Mouse (Mus musculus) hindbrain, embryonic 12.5 days (tissue): Measurements from ENCODE around the gene Zbtb37. TPM values are rescaled to one million over a fixed set of nuclear protein-coding genes. Genes with fewer than 3 reads are reported as not detected.

ENCODE experiments used
- ATAC-seq: fragments of 200-750 bp; cut with Nextera tagmentation; 2 replicates; pipeline ENCODE4 v1.8.0; 2017; ENCODE audit warnings: moderate TSS enrichment; ENCODE audit not compliant: low FRiP score
- H3K27ac ChIP-seq: fragments of 300-500 bp; sonication (generic); 2 replicates; pipeline ENCODE4 v1.5.1; 2016; ENCODE audit warnings: mild to moderate bottlenecking
- H3K27me3 ChIP-seq: fragments of 300-500 bp; sonication (generic); 2 replicates; pipeline ENCODE4 v1.6.1; 2016; ENCODE audit warnings: mild to moderate bottlenecking
- H3K36me3 ChIP-seq: fragments of 300-500 bp; sonication (generic); 2 replicates; pipeline ENCODE4 v1.6.1; 2016; ENCODE audit warnings: mild to moderate bottlenecking
- H3K4me1 ChIP-seq: fragments of 300-500 bp; sonication (generic); 2 replicates; pipeline ENCODE4 v1.6.1; 2016
- H3K4me2 ChIP-seq: fragments of 300-500 bp; sonication (generic); replicated peaks from 2 replicates; pipeline ENCODE4 v1.6.1; 2016; ENCODE audit warnings: mild to moderate bottlenecking
- H3K4me3 ChIP-seq: fragments of 300-500 bp; sonication (generic); 2 replicates; pipeline ENCODE4 v1.5.1; 2016; ENCODE audit warnings: mild to moderate bottlenecking
- H3K9ac ChIP-seq: fragments of 300-500 bp; sonication (generic); 2 replicates; pipeline ENCODE4 v1.6.1; 2016; ENCODE audit warnings: mild to moderate bottlenecking, moderate library complexity
- H3K9me3 ChIP-seq: fragments of 300-500 bp; sonication (generic); replicated peaks from 2 replicates; pipeline ENCODE4 v1.6.1; 2016; ENCODE audit warnings: mild to moderate bottlenecking
- WGBS: fragments of 180-500 bp; shearing (Covaris S2); methylation state at CpG from one replicate; pipeline ENCODE4 v1.1.7; 2016; 5-methylcytosine and 5-hydroxymethylcytosine counted together
- polyA plus RNA-seq: library from polyadenylated mRNA; unstranded; fragments of >200 nt; fragmentation: Nextera tagmentation; extraction: Ambion mirVana; gene quantifications from 2 replicates; pipeline ENCODE4 v1.2.1, GENCODE M21; 2016

The Zbtb37 gene
- polyA plus RNA-seq: 9.6 and 11.4 TPM in 2 replicates

DNA sequence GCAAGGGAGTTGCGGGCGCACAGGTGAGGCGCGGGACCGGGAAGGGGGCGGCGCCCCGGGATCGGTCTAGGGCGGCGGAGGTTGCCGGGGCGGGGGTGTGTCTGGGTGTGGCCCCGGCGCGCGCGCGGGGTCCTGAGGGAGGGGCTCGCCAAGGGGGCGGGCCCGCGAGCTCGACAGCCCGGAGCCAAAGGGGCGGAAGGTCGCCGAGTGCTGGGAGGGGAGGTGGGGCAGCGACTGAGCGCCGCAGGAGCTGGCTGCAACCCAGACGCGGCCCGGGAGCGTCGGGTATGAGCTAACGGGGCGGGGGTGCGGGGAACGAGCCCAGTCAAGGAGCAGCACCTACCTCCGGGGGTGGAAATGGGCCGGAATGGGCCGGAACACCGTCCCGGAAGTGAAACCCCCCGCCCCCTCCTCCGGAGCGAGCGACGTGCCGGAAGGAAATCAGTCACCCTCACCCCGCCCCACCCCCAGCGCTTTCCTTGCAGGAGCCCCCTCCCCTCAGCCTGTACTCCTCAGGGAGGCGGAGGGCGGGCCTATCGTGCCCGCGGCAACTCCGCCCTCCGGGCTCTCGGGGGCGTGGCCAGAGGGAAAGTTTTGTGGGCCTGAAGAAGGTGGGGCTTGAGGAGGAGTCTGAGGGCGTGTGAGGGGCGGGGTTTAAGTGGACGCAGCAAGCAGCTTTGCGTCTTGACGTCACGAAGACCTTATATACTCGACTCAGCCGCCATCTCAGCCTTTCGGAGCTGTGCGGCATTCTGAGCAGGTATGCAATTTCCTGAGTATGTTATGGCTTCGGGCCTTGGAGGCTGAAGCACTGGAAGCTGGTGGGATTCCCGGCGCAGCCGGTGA is at the start of gene Zbtb37:
Gene Zbtb37 (minus strand): TSS at position 415 of the 846 bp plus-strand sequence.
- Histone ChIP-seq H3K27ac (peak within 1 kb of the TSS; percentile 87), H3K9me3 (no peaks in the 10 kb centered on the region), H3K27me3 (no peaks in the 10 kb centered on the region), H3K4me2 (peak within 1 kb of the TSS; percentile 89), H3K4me3 (peak within 1 kb of the TSS; percentile 81), H3K9ac (peak within 1 kb of the TSS; percentile 93), H3K36me3 (peaks cover 46% of the 10 kb centered on the region), H3K4me1 (peaks cover 23% of the 10 kb centered on the region)
- under 1% methylated on average over 65 of the region's 76 CpGs for WGBS
- ATAC-seq: peak; percentile 94

DNA sequence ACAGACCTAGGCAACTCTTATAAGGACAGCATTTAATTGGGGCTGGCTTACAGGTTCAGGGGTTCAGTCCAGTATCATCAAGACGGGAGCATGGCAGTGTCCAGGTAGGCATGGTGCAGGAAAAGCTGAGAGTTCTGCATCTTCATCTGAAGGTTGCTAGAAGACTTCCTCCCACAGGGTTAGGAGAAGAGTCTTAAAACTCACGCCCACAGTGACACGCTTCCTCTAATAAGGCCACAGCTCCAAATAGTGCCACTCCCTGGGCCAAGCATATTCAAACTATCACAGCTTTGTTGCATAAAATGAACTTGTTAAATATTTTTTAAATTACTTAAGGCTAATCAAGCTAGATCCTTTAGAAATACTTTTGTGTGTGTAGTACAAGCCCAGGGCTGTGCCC is 42.6 kb upstream of the Zbtb37 start:
- ATAC-seq: no peak
- Histone ChIP-seq H3K9ac (no peak overlapping the region), H3K36me3 (peaks cover 20% of the 10 kb centered on the region), H3K4me2 (no peak overlapping the region), H3K27ac (no peak overlapping the region), H3K4me1 (peaks cover 19% of the 10 kb centered on the region), H3K27me3 (no peaks in the 10 kb centered on the region), H3K4me3 (no peak overlapping the region), H3K9me3 (no peaks in the 10 kb centered on the region)
- WGBS: 95% methylated on average over 3 of the region's 3 CpGs

DNA sequence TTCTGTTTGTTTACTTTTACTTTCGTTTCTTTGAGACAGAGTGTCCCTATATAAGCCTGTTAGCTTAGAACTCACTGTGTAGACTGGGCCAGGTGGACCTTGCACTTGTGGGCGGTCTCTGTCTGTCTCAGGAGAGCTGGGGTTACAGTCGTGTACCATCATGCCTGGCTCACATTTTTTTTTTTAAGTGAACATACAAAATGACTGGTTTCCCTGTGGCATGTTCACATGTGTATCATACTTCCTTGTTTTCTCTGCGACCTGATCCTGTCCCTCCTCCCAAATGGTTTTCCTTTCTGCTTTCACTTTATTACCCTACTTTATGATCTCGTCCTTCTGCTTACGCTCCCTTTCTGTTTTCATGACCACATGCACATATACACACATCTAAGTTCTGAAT is 41.6 kb upstream of the Zbtb37 start:
- Histone ChIP-seq H3K4me1 (peaks cover 29% of the 10 kb centered on the region), H3K4me3 (no peak overlapping the region), H3K27me3 (no peaks in the 10 kb centered on the region), H3K9me3 (no peaks in the 10 kb centered on the region), H3K27ac (no peak overlapping the region), H3K9ac (no peak overlapping the region), H3K4me2 (no peak overlapping the region), H3K36me3 (peaks cover 16% of the 10 kb centered on the region; the same call in 1 of the 2 replicates)
- WGBS: 87% methylated on average over 6 of the region's 6 CpGs
- ATAC-seq: no peak

DNA sequence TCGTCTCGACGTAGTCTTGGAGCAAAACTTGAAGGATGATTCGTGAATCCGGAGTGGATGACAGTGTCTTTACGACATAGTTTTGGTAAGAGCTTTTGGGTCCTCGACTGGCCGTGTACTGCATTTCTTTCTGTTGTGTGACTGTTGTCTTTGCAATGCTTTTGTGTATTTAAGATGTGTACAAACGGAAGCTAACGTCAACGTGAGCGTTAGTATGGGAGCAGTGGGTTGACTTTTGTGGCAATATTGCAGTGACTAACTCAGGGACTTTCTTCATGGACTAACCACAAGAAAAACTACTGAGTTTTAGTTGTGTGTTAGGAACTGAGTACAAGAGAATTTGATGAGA is 36.6 kb upstream of the Zbtb37 start:
- ATAC-seq: no peak
- Histone ChIP-seq H3K4me2 (peak overlapping the region; percentile 74), H3K9me3 (no peaks in the 10 kb centered on the region), H3K36me3 (0 out of 2 replicates have a peak, but pooled peaks cover 1% of the 10 kb centered on the region), H3K27ac (peak overlapping the region; percentile 45; the same call in 1 of the 2 replicates), H3K27me3 (no peaks in the 10 kb centered on the region), H3K9ac (peak overlapping the region; percentile 71), H3K4me1 (peaks cover 36% of the 10 kb centered on the region), H3K4me3 (peak overlapping the region; percentile 74)
- WGBS: under 1% methylated on average over 12 of the region's 12 CpGs

DNA sequence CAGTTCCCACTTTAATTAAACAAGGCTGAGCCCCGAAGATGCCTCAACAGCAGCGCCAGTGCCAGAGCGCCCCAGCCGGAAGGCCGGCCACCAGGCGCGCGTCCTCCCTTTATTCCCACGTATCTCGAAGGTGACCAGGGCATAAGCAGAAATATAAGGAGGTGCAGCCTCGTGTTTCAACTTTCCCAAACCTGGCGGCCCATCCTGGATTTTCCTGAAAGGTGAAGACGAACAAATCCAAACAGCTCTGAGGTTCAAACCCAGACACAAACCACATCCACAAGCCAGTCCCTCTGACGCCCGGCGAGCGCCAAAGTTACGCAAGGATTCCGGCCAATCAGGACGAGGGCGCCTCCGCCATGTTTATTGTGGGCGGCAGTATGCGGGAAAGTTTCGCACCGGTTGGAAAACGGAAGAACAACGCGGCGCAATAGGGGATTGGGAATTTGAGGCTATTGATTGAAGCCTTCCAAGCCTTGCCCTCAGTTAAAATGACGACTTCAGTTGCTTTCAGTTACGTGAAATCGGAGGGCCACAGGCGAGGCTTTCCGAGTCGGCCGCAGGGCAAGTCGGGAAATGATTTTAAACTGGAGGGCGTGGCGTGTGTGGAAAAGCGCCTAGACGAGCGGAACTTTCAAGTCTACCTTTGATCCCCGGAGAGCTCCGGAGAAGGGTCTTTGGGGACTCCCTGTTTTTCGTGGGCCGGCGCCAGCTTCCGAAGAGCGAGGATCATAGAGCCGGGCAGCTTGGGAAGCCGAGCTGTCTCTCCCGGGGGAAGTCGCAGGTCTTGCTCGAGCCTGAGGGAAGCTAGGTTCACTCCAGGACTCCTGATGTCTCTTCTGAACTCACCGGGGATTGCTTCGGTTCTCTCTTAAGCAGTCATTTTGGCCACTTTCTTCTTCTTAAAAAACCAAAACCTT is 36.0 kb upstream of the Zbtb37 start, which contains the start of the genes Dars2 and Cenpl:
Gene Dars2 (minus strand): TSS at position 307 of the 920 bp plus-strand sequence.
Gene Cenpl (plus strand): TSS at position 362 of the 920 bp plus-strand sequence.
- no peaks in the 10 kb centered on the region for H3K36me3 ChIP-seq
- H3K27me3 ChIP-seq: no peaks in the 10 kb centered on the region
- peak within 1 kb of the TSS; percentile 45 for H3K27ac ChIP-seq
- H3K4me2 ChIP-seq: peak within 1 kb of the TSS; percentile 84
- ATAC-seq: peak; percentile 98
- no peaks in the 10 kb centered on the region for H3K9me3 ChIP-seq
- under 1% methylated on average over 57 of the region's 57 CpGs for WGBS
- H3K4me1 ChIP-seq: peaks cover 36% of the 10 kb centered on the region
- peak within 1 kb of the TSS; percentile 74 for H3K4me3 ChIP-seq
- peak within 1 kb of the TSS; percentile 71 for H3K9ac ChIP-seq

DNA sequence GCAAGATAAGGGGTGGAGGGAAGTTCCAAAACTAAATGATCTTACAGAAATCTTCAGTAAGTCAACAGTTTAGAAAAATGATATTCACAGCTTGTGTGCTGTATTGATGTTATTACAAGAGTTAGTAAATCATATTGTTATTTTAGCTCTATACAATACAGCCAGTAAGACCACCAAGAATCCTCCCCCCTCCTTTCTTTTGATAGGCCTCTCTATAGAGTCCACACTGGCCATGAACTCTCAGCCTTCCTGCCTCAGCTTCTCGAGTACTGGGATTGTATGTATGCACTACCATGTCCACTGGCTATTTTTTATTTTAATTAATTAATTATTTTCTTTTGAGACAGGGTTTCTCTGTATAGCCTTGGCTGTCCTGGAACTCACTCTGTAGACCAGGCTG is 28.7 kb upstream of the Zbtb37 start:
- Histone ChIP-seq H3K4me1 (no peaks in the 10 kb centered on the region), H3K9me3 (no peaks in the 10 kb centered on the region), H3K27me3 (no peaks in the 10 kb centered on the region), H3K27ac (no peak overlapping the region), H3K36me3 (peaks cover 7% of the 10 kb centered on the region), H3K4me2 (no peak overlapping the region), H3K4me3 (no peak overlapping the region), H3K9ac (no peak overlapping the region)
- ATAC-seq: no peak
- 96% methylated on average over 1 of the region's 1 CpGs for WGBS

DNA sequence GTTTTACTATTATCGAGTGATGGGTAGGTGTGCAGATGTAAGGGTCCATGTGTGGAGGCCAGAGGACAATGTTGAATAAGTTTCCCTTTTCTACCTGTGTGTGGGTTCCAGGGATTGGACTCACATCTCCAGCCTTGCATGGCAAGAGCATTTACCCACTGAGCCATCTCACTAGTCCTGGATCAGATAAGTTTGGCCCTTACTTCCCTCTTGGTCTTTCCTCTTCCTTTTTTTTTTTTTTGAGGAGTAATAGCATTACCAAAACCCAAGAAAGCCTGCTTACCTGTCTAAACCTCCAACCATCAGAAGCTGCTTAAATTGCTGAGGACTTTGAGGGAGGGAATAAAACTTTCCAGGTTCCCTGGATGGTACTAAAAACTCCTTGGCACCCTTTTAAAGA is 22.5 kb upstream of the Zbtb37 start:
- no peak for ATAC-seq
- peaks cover 28% of the 10 kb centered on the region for H3K36me3 ChIP-seq
- H3K4me1 ChIP-seq: no peaks in the 10 kb centered on the region
- H3K9me3 ChIP-seq: no peaks in the 10 kb centered on the region
- no peak overlapping the region for H3K4me3 ChIP-seq
- H3K27me3 ChIP-seq: no peaks in the 10 kb centered on the region
- H3K9ac ChIP-seq: no peak overlapping the region
- 94% methylated on average over 1 of the region's 1 CpGs for WGBS
- H3K4me2 ChIP-seq: no peak overlapping the region
- no peak overlapping the region for H3K27ac ChIP-seq

DNA sequence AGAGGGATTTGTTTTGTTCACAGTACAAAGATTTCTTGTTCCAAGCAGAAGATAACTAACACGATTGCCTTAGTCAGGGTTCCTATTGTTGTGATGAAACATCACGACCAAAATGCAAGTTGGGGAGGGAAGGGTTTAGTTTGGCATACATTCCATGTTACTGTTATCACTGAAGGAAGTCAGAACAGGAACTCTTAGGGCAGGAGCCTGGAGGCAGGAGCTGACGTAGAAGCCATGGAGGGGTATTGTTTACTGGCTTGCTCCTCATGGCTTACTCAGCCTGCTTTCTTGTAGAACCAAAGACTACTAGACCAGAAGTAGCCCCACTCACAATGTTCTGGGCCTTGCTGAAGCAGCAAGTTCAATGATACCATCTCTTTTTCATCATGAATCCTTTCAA is 12.3 kb upstream of the Zbtb37 start:
- no peaks in the 10 kb centered on the region for H3K4me1 ChIP-seq
- H3K4me2 ChIP-seq: no peak overlapping the region
- H3K27me3 ChIP-seq: no peaks in the 10 kb centered on the region
- no peaks in the 10 kb centered on the region for H3K9me3 ChIP-seq
- no peak overlapping the region for H3K4me3 ChIP-seq
- 86% methylated on average over 3 of the region's 3 CpGs for WGBS
- H3K27ac ChIP-seq: no peak overlapping the region
- H3K36me3 ChIP-seq: peaks cover 49% of the 10 kb centered on the region
- no peak for ATAC-seq
- no peak overlapping the region for H3K9ac ChIP-seq

DNA sequence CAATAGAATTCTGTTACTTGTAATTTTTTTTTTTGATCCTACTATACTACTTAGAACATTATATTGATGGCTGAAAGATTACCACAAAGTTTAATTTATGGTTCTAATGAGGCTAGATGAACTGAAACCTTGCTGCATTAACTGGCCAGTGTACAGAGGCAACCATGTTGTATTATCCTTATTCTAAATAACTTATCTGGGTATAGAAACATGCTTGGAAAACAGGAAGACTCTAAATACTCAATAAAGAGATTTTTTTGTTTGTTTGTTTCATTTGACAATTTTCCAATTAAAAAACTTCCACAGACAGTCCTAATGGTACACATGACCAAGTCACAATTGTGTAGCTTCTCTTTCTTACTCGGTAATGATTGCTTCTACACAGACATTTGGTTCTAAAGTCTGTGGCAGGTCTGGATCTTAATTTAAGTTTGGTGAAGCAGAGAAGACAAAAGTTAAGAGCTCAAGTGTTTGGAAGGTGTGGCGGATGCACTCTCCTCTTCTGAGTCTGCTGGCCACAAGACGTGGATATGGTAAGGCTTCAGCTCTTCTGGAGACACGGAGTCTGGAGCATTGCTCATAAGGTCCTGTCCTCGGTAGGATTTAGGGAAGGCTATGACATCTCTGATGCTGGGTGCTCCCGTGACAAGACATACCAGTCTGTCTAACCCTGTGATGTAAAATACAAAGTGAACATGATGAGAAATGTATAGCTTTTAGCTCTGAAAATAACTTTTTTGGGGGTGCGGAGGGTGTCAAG is 6.8 kb upstream of the Zbtb37 start:
- no peaks in the 10 kb centered on the region for H3K9me3 ChIP-seq
- H3K9ac ChIP-seq: no peak overlapping the region
- ATAC-seq: no peak
- no peak overlapping the region for H3K27ac ChIP-seq
- peaks cover 14% of the 10 kb centered on the region for H3K4me1 ChIP-seq
- H3K4me2 ChIP-seq: no peak overlapping the region
- no peaks in the 10 kb centered on the region for H3K27me3 ChIP-seq
- WGBS: 93% methylated on average over 7 of the region's 7 CpGs
- H3K4me3 ChIP-seq: no peak overlapping the region
- peaks cover 52% of the 10 kb centered on the region for H3K36me3 ChIP-seq

DNA sequence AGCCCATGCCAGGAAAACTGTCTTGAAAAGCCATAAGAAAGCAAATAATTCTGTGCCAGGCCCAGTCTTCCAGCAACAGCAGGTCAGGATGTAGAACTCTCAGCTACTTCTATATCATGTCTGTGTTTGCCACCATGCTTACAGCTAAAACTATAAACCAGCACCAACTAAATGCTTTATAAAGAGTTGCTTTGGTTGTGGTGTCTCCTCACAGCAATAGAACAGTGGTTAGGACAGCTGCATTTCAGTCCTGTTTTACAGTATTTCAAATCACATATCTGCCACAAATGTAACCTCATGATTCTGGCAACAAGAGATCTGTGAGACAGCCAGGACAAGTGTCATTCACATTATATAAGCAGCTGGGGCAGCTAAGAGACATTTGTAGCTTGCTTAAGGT is 6.2 kb upstream of the Zbtb37 start:
- H3K27me3 ChIP-seq: no peaks in the 10 kb centered on the region
- no peak overlapping the region for H3K4me2 ChIP-seq
- H3K9ac ChIP-seq: no peak overlapping the region
- H3K4me1 ChIP-seq: peaks cover 15% of the 10 kb centered on the region
- H3K9me3 ChIP-seq: no peaks in the 10 kb centered on the region
- no peak overlapping the region for H3K4me3 ChIP-seq
- H3K27ac ChIP-seq: no peak overlapping the region
- no peak for ATAC-seq
- peaks cover 47% of the 10 kb centered on the region for H3K36me3 ChIP-seq

DNA sequence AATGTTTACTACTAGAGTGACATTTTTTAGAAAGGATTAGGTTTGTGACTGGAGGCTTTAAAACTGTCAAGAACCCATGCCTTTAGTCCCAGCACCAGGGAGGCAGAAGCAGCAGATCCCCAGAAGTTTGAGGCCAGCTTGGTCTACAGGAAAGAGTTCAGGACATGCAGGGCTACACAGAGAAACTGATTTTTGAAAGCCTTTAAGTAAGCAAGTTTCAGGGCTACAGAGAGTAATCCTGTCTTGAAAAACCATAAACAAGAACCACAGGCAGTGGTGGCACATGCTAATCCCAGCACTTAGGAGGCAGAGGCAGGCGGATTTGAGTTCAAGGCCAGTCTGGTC is 5.7 kb upstream of the Zbtb37 start:
- Histone ChIP-seq H3K27ac (peak overlapping the region; percentile 60; the same call in 1 of the 2 replicates), H3K36me3 (peaks cover 42% of the 10 kb centered on the region), H3K4me3 (no peak overlapping the region), H3K9me3 (no peaks in the 10 kb centered on the region), H3K9ac (no peak overlapping the region), H3K4me1 (peaks cover 15% of the 10 kb centered on the region), H3K4me2 (no peak overlapping the region), H3K27me3 (no peaks in the 10 kb centered on the region)
- WGBS: 81% methylated on average over 1 of the region's 1 CpGs
- no peak for ATAC-seq
